Mouse (Mus musculus) mature B cell (primary cell): ENCODE measurements around the gene Pitpnm3.

Source experiments
- in situ Hi-C: fragments of 300-500 bp; cut with MboI; formaldehyde crosslinking; loops from 2 replicates; pipeline ENCODE4 v1.14.3; 2019

Gene Pitpnm3

GRCm38 (mm10) chr11:72136231-72136982 lies 829 bp upstream of the Pitpnm3 start:
- in situ Hi-C loops: no loop called here

GRCm38 (mm10) chr11:72134536-72135382 lies 819 bp downstream of the Pitpnm3 start:
- in situ Hi-C loops: no loop called here

GRCm38 (mm10) chr11:72133075-72133474 lies 2.5 kb downstream of the Pitpnm3 start:
- in situ Hi-C loops: no loop called here

- in situ Hi-C loops: no loop called here
Observed at GRCm38 (mm10) chr11:72132266-72132665, 3.3 kb downstream of the Pitpnm3 start.

- in situ Hi-C loops: no loop called here
Observed at GRCm38 (mm10) chr11:72131697-72132096, 3.9 kb downstream of the Pitpnm3 start.

- in situ Hi-C loops: no loop called here
Observed at GRCm38 (mm10) chr11:72130905-72131304, 4.7 kb downstream of the Pitpnm3 start.

GRCm38 (mm10) chr11:72130472-72130871 lies 5.1 kb downstream of the Pitpnm3 start:
- in situ Hi-C loops: no loop called here

- in situ Hi-C loops: no loop called here
Observed at GRCm38 (mm10) chr11:72130021-72130420, 5.6 kb downstream of the Pitpnm3 start.

GRCm38 (mm10) chr11:72129032-72129894 lies 6.3 kb downstream of the Pitpnm3 start:
- in situ Hi-C loops: no loop called here

- in situ Hi-C loops: no loop called here
Observed at GRCm38 (mm10) chr11:72127450-72128189, 8.0 kb downstream of the Pitpnm3 start.

GRCm38 (mm10) chr11:72125781-72126180 lies 9.8 kb downstream of the Pitpnm3 start:
- in situ Hi-C loops: no loop called here

GRCm38 (mm10) chr11:72123531-72123930 lies 12.0 kb downstream of the Pitpnm3 start:
- in situ Hi-C loops: no loop called here

GRCm38 (mm10) chr11:72120354-72120753 lies 15.2 kb downstream of the Pitpnm3 start:
- in situ Hi-C loops: no loop called here

- in situ Hi-C loops: no loop called here
Observed at GRCm38 (mm10) chr11:72118630-72119029, 16.9 kb downstream of the Pitpnm3 start.

GRCm38 (mm10) chr11:72113296-72113695 lies 22.3 kb downstream of the Pitpnm3 start:
- in situ Hi-C loops: no loop called here

- in situ Hi-C loops: no loop called here
Observed at GRCm38 (mm10) chr11:72110726-72111125, 24.9 kb downstream of the Pitpnm3 start.

- in situ Hi-C loops: no loop called here
Observed at GRCm38 (mm10) chr11:72104223-72104622, 31.4 kb downstream of the Pitpnm3 start.

GRCm38 (mm10) chr11:72103530-72103929 lies 32.0 kb downstream of the Pitpnm3 start:
- in situ Hi-C loops: no loop called here

- in situ Hi-C loops: no loop called here
Observed at GRCm38 (mm10) chr11:72100996-72101395, 34.6 kb downstream of the Pitpnm3 start.

- in situ Hi-C loops: no loop called here
Observed at GRCm38 (mm10) chr11:72099181-72099580, 36.4 kb downstream of the Pitpnm3 start.

- in situ Hi-C loops: no loop called here
Observed at GRCm38 (mm10) chr11:72098027-72098426, 37.6 kb downstream of the Pitpnm3 start.
